29 mouse cellular contexts compared by ENCODE assay signal in genomic region chr7:98644238-98644637, GRCm38 (mm10). TPM values are rescaled to one million over a fixed set of nuclear protein-coding genes. Genes with fewer than 3 reads are reported as not detected.
A peak's percentile ranks its signal among the peaks of the same experiment; 100 is the strongest.
DNase-seq lines count a peak whose midpoint lies in the region; ATAC-seq lines count a peak whose summit lies in the region.
"Had no signal": no experiment of that assay in that cellular context is flagged by ENCODE, and none has a peak within 500 bp of the region (broad histone marks: within the 10 kb centered on the region; RNA-seq: fewer than 3 reads in every experiment).

No protein-coding gene starts in this region.

- no peak overlapping the region; the same call in 1 of the 2 replicates for H3K9ac ChIP-seq in heart, embryonic 12.5 days
- H3K9ac ChIP-seq in lung, embryonic 16.5 days (ENCODE audit: low read length), result no peak overlapping the region
- H3K9ac ChIP-seq: hindbrain, embryonic 14.5 days; liver, embryonic 15.5 days; stomach, embryonic 15.5 days had no signal

- peak overlapping the region; percentile 71 for H3K27ac ChIP-seq in heart, embryonic 12.5 days (ENCODE audit: poor library complexity, severe bottlenecking)
- H3K27ac ChIP-seq in lung, embryonic 16.5 days (ENCODE audit: low read length), result peak overlapping the region; percentile 35
- H3K27ac ChIP-seq: gastrocnemius, adult 2 months; hindbrain, embryonic 14.5 days; liver, embryonic 15.5 days; stomach, embryonic 15.5 days had no signal

- H3K4me2 ChIP-seq in heart, embryonic 12.5 days, result no peak overlapping the region
- no peak overlapping the region for H3K4me2 ChIP-seq in lung, embryonic 16.5 days (ENCODE audit: low read depth, low read length)
- H3K4me2 ChIP-seq: hindbrain, embryonic 14.5 days; liver, embryonic 15.5 days; midbrain, embryonic 11.5 days; stomach, embryonic 15.5 days had no signal

- H3K4me1 ChIP-seq in heart, embryonic 12.5 days (replicated peaks), result peaks cover 10% of the 10 kb centered on the region
- no peaks in the 10 kb centered on the region for H3K4me1 ChIP-seq in lung, embryonic 16.5 days (replicated peaks; ENCODE audit: control insufficient read depth, insufficient read depth, low read length)
- H3K4me1 ChIP-seq: stomach, embryonic 15.5 days had no signal

- ATAC-seq in heart, embryonic 12.5 days (ENCODE audit: insufficient number of reproducible peaks, low FRiP score), result peak; percentile 55
- ATAC-seq in lung, embryonic 16.5 days (ENCODE audit: low read depth), result no peak; the same call in 1 of the 2 replicates
- ATAC-seq: activated CD4-positive, CD25-positive, alpha-beta regulatory T cell, adult 4 months; forebrain, embryonic 16.5 days; intestine, postnatal 0 days; midbrain, embryonic 16.5 days had no signal

- no peaks in the 10 kb centered on the region for H3K27me3 ChIP-seq in heart, embryonic 12.5 days (replicated peaks)
- H3K27me3 ChIP-seq in lung, embryonic 16.5 days (ENCODE audit: control insufficient read depth, insufficient read depth, low read depth, low read length), result no peaks in the 10 kb centered on the region
- H3K27me3 ChIP-seq: liver, embryonic 15.5 days; stomach, embryonic 15.5 days had no signal

- DNase-seq in embryo, embryonic 11 days, result peak; percentile 14
- DNase-seq in embryo, embryonic 9.5 days (ENCODE audit: extremely low spot score), result no peak
- DNase-seq in heart, adult 9 months (ENCODE audit: low spot score in 2 of 2), result no peak
- no peak for DNase-seq in lung, postnatal 4 days
- peak; percentile 21 for DNase-seq in mesoderm, embryonic 11.5 days (ENCODE audit: low read depth, low spot score)
- no peak for DNase-seq in left cerebral cortex, postnatal 4 days
- DNase-seq: adrenal gland, postnatal 10 days; cerebellum, adult 8-10 months; cerebellum, postnatal 25 days; gastrocnemius, adult 2 months; gastrocnemius, postnatal 36 days; kidney, adult 9 months; kidney, postnatal 10 days; layer of hippocampus, adult 9-11 months; liver; lung, postnatal 10 days; right cerebral cortex, postnatal 25 days; thymus, postnatal 14 days had no signal

- intact Hi-C loops in left cerebral cortex, postnatal 4 days (cut with DNase I), result no loop called here

- H3K4me3 ChIP-seq in heart, embryonic 12.5 days, result no peak overlapping the region
- H3K4me3 ChIP-seq in lung, embryonic 16.5 days (ENCODE audit: low read length), result no peak overlapping the region
- H3K4me3 ChIP-seq: gastrocnemius, adult 2 months; liver, embryonic 15.5 days; stomach, embryonic 15.5 days had no signal

- peaks cover 36% of the 10 kb centered on the region for H3K36me3 ChIP-seq in heart, embryonic 12.5 days
- H3K36me3 ChIP-seq in lung, embryonic 16.5 days (ENCODE audit: control insufficient read depth, insufficient read depth, low read length), result peaks cover 19% of the 10 kb centered on the region

- 0% methylated on average over 1 of the region's 1 CpGs for WGBS in heart, embryonic 12.5 days
- WGBS in lung, embryonic 16.5 days, result 0% methylated on average over 1 of the region's 1 CpGs

- no peaks in the 10 kb centered on the region for H3K9me3 ChIP-seq in heart, embryonic 12.5 days (replicated peaks)
- no peaks in the 10 kb centered on the region for H3K9me3 ChIP-seq in lung, embryonic 16.5 days (ENCODE audit: control insufficient read depth, low read length)
- H3K9me3 ChIP-seq: G1E; liver, embryonic 15.5 days; stomach, embryonic 15.5 days had no signal

RNA-seq across cellular contexts. Expression of gene Emsy, which starts 12.3 kb away (rescaled TPM):
- 28.2 and 34.1 TPM in 2 replicates for polyA plus RNA-seq in heart, embryonic 12.5 days (2016; fragmentation: Nextera tagmentation; extraction: Ambion mirVana)
- polyA plus RNA-seq in lung, embryonic 16.5 days (2015; fragmentation: Nextera tagmentation; extraction: Ambion mirVana), result 27.6 and 30.4 TPM in 2 replicates
- total RNA-seq in left cerebral cortex, postnatal 4 days (2021), result 10 to 100 TPM; 59.8 to 63.0 TPM

RNA-seq across cellular contexts. Expression of gene Thap12, which starts 58.7 kb away (rescaled TPM):
- polyA plus RNA-seq in heart, embryonic 12.5 days (2016; fragmentation: Nextera tagmentation; extraction: Ambion mirVana), result 49.2 and 50.1 TPM in 2 replicates
- polyA plus RNA-seq in lung, embryonic 16.5 days (2015; fragmentation: Nextera tagmentation; extraction: Ambion mirVana), result 44.2 and 45.1 TPM in 2 replicates
- total RNA-seq in left cerebral cortex, postnatal 4 days (2021), result 10 to 100 TPM; 65.0 to 72.7 TPM

Comparison
In these comparisons a context has a peak if more than half of its experiments do, and no peak if none do; other contexts are left out.
1. DNase-seq: peak in embryo, embryonic 11 days (single experiment) and mesoderm, embryonic 11.5 days (single experiment); none in embryo, embryonic 9.5 days (single experiment), heart, adult 9 months (0 of 2), lung, postnatal 4 days (0 of 2) and left cerebral cortex, postnatal 4 days (single experiment).